In the genomic region with DNA sequence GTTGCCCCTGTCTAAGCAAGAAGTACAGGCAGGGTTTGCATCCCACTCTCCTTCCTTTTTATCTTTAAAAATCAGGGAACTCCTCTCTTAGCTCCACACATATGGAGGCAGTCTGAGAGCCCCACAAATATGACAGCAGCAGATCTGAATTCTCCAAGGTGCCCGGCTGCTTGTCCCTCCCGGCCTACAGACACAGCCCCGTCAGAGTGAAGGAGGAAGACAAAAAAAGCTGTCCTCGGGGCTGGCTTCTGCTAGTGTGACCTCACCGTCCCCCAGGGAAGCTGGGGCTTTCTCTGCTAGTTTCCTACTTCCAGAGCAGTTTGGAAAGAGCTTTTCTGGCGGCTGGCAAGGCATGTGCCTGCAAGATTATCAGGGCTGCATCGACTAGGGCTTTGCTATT, we compare ENCODE assay signal across 7 mouse cellular contexts. TPM values are rescaled to one million over a fixed set of nuclear protein-coding genes. Genes with fewer than 3 reads are reported as not detected.
DNase-seq lines count a peak whose midpoint lies in the region; ATAC-seq and TF ChIP-seq lines count a peak whose summit lies in the region.

No protein-coding gene starts in this region.

- no peak for TF ChIP-seq POLR2A in CH12.LX (IDR thresholded peaks at IDR 0.05; ENCODE audit: low read depth, low read length)

- no peak overlapping the region for H3K9ac ChIP-seq in CH12.LX (ENCODE audit: insufficient read depth, low read depth)
- H3K9ac ChIP-seq in hindbrain, embryonic 11.5 days (ENCODE audit: low read depth, low read length), result 0 out of 2 replicates have a peak overlapping the region, but pooled peaks have one; percentile 23
- H3K9ac ChIP-seq in neural tube, embryonic 13.5 days, result no peak overlapping the region

- WGBS in hindbrain, embryonic 11.5 days, result 4% methylated on average over 7 of the region's 7 CpGs
- 6% methylated on average over 7 of the region's 7 CpGs for WGBS in neural tube, embryonic 13.5 days

- in situ Hi-C loops in CH12.LX (cut with MboI; ENCODE audit: low pct_ligation_motif_present, low pct_unique_long_range_greater_than_20kb, low sequenced_read_pairs), result loop anchor here (5.0 to 10.0 kb wide), 3 partner anchors 210 to 378 kb away; a partner anchor contains a TSS

- TF ChIP-seq RAD21 in CH12.LX (IDR thresholded peaks at IDR 0.05; ENCODE audit: low read depth, low read length), result no peak

- peak overlapping the region; percentile 41; the same call in 1 of the 2 replicates for H3K4me2 ChIP-seq in CH12.LX (ENCODE audit: insufficient read depth, low read depth, poor library complexity, severe bottlenecking)
- peak overlapping the region; percentile 21; the same call in 1 of the 2 replicates for H3K4me2 ChIP-seq in hindbrain, embryonic 11.5 days (replicated peaks; ENCODE audit: low read depth, low read length)
- 0 out of 2 replicates have a peak overlapping the region, but pooled peaks have one; percentile 3 for H3K4me2 ChIP-seq in neural tube, embryonic 13.5 days

- no peak overlapping the region for H3K4me3 ChIP-seq in CH12.LX (replicated peaks in 1 of 3; ENCODE audit: low read depth in 2 of 3, low read length in 2 of 3, poor library complexity in 1 of 3)
- no peak overlapping the region for H3K4me3 ChIP-seq in hindbrain, embryonic 11.5 days (ENCODE audit: low read depth, low read length)
- no peak overlapping the region for H3K4me3 ChIP-seq in neural tube, embryonic 13.5 days

- H3K36me3 ChIP-seq in CH12.LX (replicated peaks in 1 of 2; ENCODE audit: control insufficient read depth in 1 of 2, insufficient read depth in 1 of 2, low read length in 1 of 2), result no peaks in the 10 kb centered on the region
- H3K36me3 ChIP-seq in hindbrain, embryonic 11.5 days (ENCODE audit: control insufficient read depth, insufficient read depth, low read length), result no peaks in the 10 kb centered on the region
- H3K36me3 ChIP-seq in neural tube, embryonic 13.5 days, result no peaks in the 10 kb centered on the region

- DNase-seq in CH12.LX (ENCODE audit: extremely low read depth) (peak; percentile 79), MN1 (ENCODE audit: low spot score) (peak; percentile 81)
- peak; percentile 53 for DNase-seq in gastrocnemius, adult 18-20 months (ENCODE audit: low spot score)
- peak; percentile 52 for DNase-seq in hindbrain, embryonic 11.5 days (ENCODE audit: low spot score)
- no peak for DNase-seq in thymus, postnatal 25 days
- no peak for DNase-seq in ovary, postnatal 14 days (ENCODE audit: low spot score)

- H3K9me3 ChIP-seq in CH12.LX (replicated peaks; ENCODE audit: low read length), result no peaks in the 10 kb centered on the region
- H3K9me3 ChIP-seq in hindbrain, embryonic 11.5 days (ENCODE audit: control insufficient read depth, low read length), result no peaks in the 10 kb centered on the region
- no peaks in the 10 kb centered on the region for H3K9me3 ChIP-seq in neural tube, embryonic 13.5 days

- H3K27me3 ChIP-seq in CH12.LX (replicated peaks), result peaks cover 4% of the 10 kb centered on the region
- H3K27me3 ChIP-seq in hindbrain, embryonic 11.5 days (ENCODE audit: control insufficient read depth, insufficient read depth, low read length), result no peaks in the 10 kb centered on the region
- H3K27me3 ChIP-seq in neural tube, embryonic 13.5 days, result no peaks in the 10 kb centered on the region

- TF ChIP-seq CTCF in CH12.LX (conservative IDR thresholded peaks at IDR 0.05 in 1 of 2, IDR thresholded peaks at IDR 0.05 in 1 of 2; ENCODE audit: low read depth in 2 of 2, low read length in 2 of 2), result no peak

- dilution Hi-C loops in CH12.LX (cut with MboI; ENCODE audit: extremely low pct_ligation_motif_present, extremely low pct_unique_long_range_greater_than_20kb, low sequenced_read_pairs), result no loop called here

- TF ChIP-seq EP300 in CH12.LX (IDR thresholded peaks at IDR 0.05; ENCODE audit: low read length), result no peak

- peak; percentile 50; the same call in 1 of the 2 replicates for ATAC-seq in hindbrain, embryonic 11.5 days (ENCODE audit: low FRiP score)
- ATAC-seq in neural tube, embryonic 13.5 days (ENCODE audit: low read depth), result peak; percentile 64

- no peak overlapping the region for H3K27ac ChIP-seq in CH12.LX (ENCODE audit: insufficient read depth, low read depth)
- peak overlapping the region; percentile 42; the same call in 1 of the 2 replicates for H3K27ac ChIP-seq in hindbrain, embryonic 11.5 days (ENCODE audit: low read depth, low read length)
- H3K27ac ChIP-seq in neural tube, embryonic 13.5 days (replicated peaks), result peak overlapping the region; percentile 54

- no peaks in the 10 kb centered on the region for H3K79me2 ChIP-seq in CH12.LX (replicated peaks; ENCODE audit: control insufficient read depth, extremely low read depth, insufficient read depth, poor library complexity, severe bottlenecking)

- peaks cover 18 to 54% of the 10 kb centered on the region in 2 experiments for H3K4me1 ChIP-seq in CH12.LX (ENCODE audit: control insufficient read depth in 1 of 2, insufficient read depth in 2 of 2)
- no peaks in the 10 kb centered on the region for H3K4me1 ChIP-seq in hindbrain, embryonic 11.5 days (replicated peaks; ENCODE audit: control insufficient read depth, insufficient read depth, low read length)
- peaks cover 15% of the 10 kb centered on the region for H3K4me1 ChIP-seq in neural tube, embryonic 13.5 days (replicated peaks)

TF ChIP-seq in CH12.LX, 34 proteins besides CTCF, POLR2A, EP300 and RAD21:
- TF ChIP-seq ELF1 (IDR thresholded peaks at IDR 0.05; ENCODE audit: low read depth, low read length), result 0 out of 2 replicates have a peak, but pooled peaks have one; percentile 17
- no peak for TF ChIP-seq NELFE (IDR thresholded peaks at IDR 0.05; ENCODE audit: low read depth, low read length)

RNA-seq across cellular contexts. Expression of a gene that starts 55.3 kb away (rescaled TPM):
- total RNA-seq in CH12.LX (2012; rRNA removed) (10.6 and 13.0 TPM in 2 replicates), CH12.LX (2014; rRNA removed) (20.7 and 21.9 TPM in 2 replicates)
- polyA plus RNA-seq in CH12.LX (2012; ENCODE audit: insufficient read length, low read depth), result 19.7 and 20.2 TPM in 2 replicates
- total RNA-seq in gastrocnemius, adult 18-20 months (2021), result 10 to 100 TPM; 10.9 to 11.0 TPM
- 15.8 and 17.2 TPM in 2 replicates for polyA plus RNA-seq in hindbrain, embryonic 11.5 days (2014; fragmentation: Nextera tagmentation; extraction: Ambion mirVana)
- 11.4 and 12.0 TPM in 2 replicates for polyA plus RNA-seq in neural tube, embryonic 13.5 days (2015; fragmentation: Nextera tagmentation; extraction: Ambion mirVana)

RNA-seq across cellular contexts. Expression of a gene that starts 55.5 kb away (rescaled TPM):
- total RNA-seq in CH12.LX (2012; rRNA removed) (380 and 456 TPM in 2 replicates), CH12.LX (2014; rRNA removed) (1,220 and 1,259 TPM in 2 replicates)
- polyA plus RNA-seq in CH12.LX (2012; ENCODE audit: insufficient read length, low read depth), result 652 and 666 TPM in 2 replicates
- total RNA-seq in gastrocnemius, adult 18-20 months (2021), result 10 to 100 TPM; 55.8 to 58.1 TPM
- polyA plus RNA-seq in hindbrain, embryonic 11.5 days (2014; fragmentation: Nextera tagmentation; extraction: Ambion mirVana), result 104 and 108 TPM in 2 replicates
- 76.1 and 79.7 TPM in 2 replicates for polyA plus RNA-seq in neural tube, embryonic 13.5 days (2015; fragmentation: Nextera tagmentation; extraction: Ambion mirVana)

Comparison
In these comparisons a context has a peak if more than half of its experiments do, and no peak if none do; other contexts are left out.
1. DNase-seq: peak in CH12.LX (single experiment), MN1 (single experiment), gastrocnemius, adult 18-20 months (single experiment) and hindbrain, embryonic 11.5 days (single experiment); none in thymus, postnatal 25 days (single experiment) and ovary, postnatal 14 days (single experiment).
2. Peak in every context shown above with its lines, with median percentiles within 50 percentile points of each other: H3K4me2 ChIP-seq.